Mouse (Mus musculus): ENCODE data around the gene Chkb.

DNA sequence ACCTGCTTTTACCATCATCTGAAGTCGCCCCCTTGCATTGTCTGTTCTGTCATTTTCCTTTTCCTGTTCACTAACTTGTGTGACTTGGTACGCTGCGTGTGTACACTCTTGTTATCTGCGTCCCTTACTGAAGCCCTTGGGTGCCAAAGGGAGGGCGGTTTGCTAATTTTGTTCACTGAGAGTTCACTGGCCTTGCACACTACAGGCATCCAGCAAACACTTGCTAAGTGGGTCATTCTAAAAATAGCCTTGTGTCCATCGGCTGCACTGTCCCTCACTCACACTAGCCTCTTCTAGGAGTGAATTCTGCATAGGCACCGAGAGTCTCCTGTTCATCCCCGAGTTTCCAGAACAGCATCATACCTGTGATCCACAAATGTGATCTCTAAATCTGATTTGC is 14.4 kb downstream of the Chkb start:
- no peak for TF ChIP-seq CTCF (IDR thresholded peaks at IDR 0.05; ENCODE audit: borderline replicate concordance, insufficient read depth, low read length)
- TF ChIP-seq POLR2A (IDR thresholded peaks at IDR 0.05; ENCODE audit: low read depth, low read length): no peak
